Mouse (Mus musculus) ES-Bruce4 (cell line): ENCODE measurements around the gene Ppp2r5c.

ENCODE experiments used
- CTCF ChIP-seq: IDR thresholded peaks from one replicate; pipeline ENCODE4 v1.8.1; 2011; ENCODE audit warnings: low read depth, low read length
- EP300 ChIP-seq: IDR thresholded peaks from 2 replicates; pipeline ENCODE4 v1.6.1; 2011; ENCODE audit warnings: low read depth, low read length; ENCODE audit not compliant: insufficient read depth
- POLR2A ChIP-seq: IDR thresholded peaks from one replicate; pipeline ENCODE4 v1.8.1; 2011; ENCODE audit warnings: low read length; ENCODE audit not compliant: insufficient read depth

GRCm38 (mm10) chr12:110460418-110461300 is 13.7 kb downstream of the Ppp2r5c start:
- TF ChIP-seq EP300 (no peak), CTCF (no peak), POLR2A (no peak)
